Mouse (Mus musculus): ENCODE measurements around the gene Ftl1.
"Not testable (repeated sequence)": the region's sequence is repeated elsewhere in the genome, so short reads cannot be mapped to it uniquely, and the experiment has no call there.

Ftl1 gene

GRCm38 (mm10) chr7:45478774-45479173, 19.1 kb upstream of the Ftl1 start:
- ATAC-seq (ENCODE audit: insufficient number of reproducible peaks, low FRiP score, low TSS enrichment): no peak

GRCm38 (mm10) chr7:45477003-45477402, 17.3 kb upstream of the Ftl1 start:
- no peak; the same call in 1 of the 2 replicates for ATAC-seq (ENCODE audit: insufficient number of reproducible peaks, low FRiP score, low TSS enrichment)

GRCm38 (mm10) chr7:45476453-45476852, 16.8 kb upstream of the Ftl1 start:
- ATAC-seq (ENCODE audit: insufficient number of reproducible peaks, low FRiP score, low TSS enrichment): no peak

- peak; percentile 56; the same call in 1 of the 2 replicates for ATAC-seq (ENCODE audit: insufficient number of reproducible peaks, low FRiP score, low TSS enrichment)
Observed at GRCm38 (mm10) chr7:45475291-45475969, 15.7 kb upstream of the Ftl1 start.

GRCm38 (mm10) chr7:45470869-45471268, 11.2 kb upstream of the Ftl1 start:
- ATAC-seq (ENCODE audit: insufficient number of reproducible peaks, low FRiP score, low TSS enrichment): no peak

GRCm38 (mm10) chr7:45467090-45467670, 7.5 kb upstream of the Ftl1 start:
- 0 out of 2 replicates have a peak, but pooled peaks have one; percentile 45 for ATAC-seq (ENCODE audit: insufficient number of reproducible peaks, low FRiP score, low TSS enrichment)

GRCm38 (mm10) chr7:45466283-45467089, 6.8 kb upstream of the Ftl1 start, which contains the start of gene Bax:
Bax (minus strand) TSS chr7:45466898.
- ATAC-seq (ENCODE audit: insufficient number of reproducible peaks, low FRiP score, low TSS enrichment): peak; percentile 59; the same call in 1 of the 2 replicates

- ATAC-seq (ENCODE audit: insufficient number of reproducible peaks, low FRiP score, low TSS enrichment): no peak
Observed at GRCm38 (mm10) chr7:45465549-45465948, 5.9 kb upstream of the Ftl1 start.

GRCm38 (mm10) chr7:45465112-45465511, 5.4 kb upstream of the Ftl1 start:
- no peak for ATAC-seq (ENCODE audit: insufficient number of reproducible peaks, low FRiP score, low TSS enrichment)

- no peak for ATAC-seq (ENCODE audit: insufficient number of reproducible peaks, low FRiP score, low TSS enrichment)
Observed at GRCm38 (mm10) chr7:45463987-45464778, 4.5 kb upstream of the Ftl1 start.

- ATAC-seq (ENCODE audit: insufficient number of reproducible peaks, low FRiP score, low TSS enrichment): not testable (repeated sequence)
Observed at GRCm38 (mm10) chr7:45462868-45463267, 3.2 kb upstream of the Ftl1 start.

- no peak for ATAC-seq (ENCODE audit: insufficient number of reproducible peaks, low FRiP score, low TSS enrichment)
Observed at GRCm38 (mm10) chr7:45462325-45462724, 2.6 kb upstream of the Ftl1 start.

- no peak for ATAC-seq (ENCODE audit: insufficient number of reproducible peaks, low FRiP score, low TSS enrichment)
Observed at GRCm38 (mm10) chr7:45461781-45462180, 2.1 kb upstream of the Ftl1 start.

GRCm38 (mm10) chr7:45461326-45461725, 1.6 kb upstream of the Ftl1 start:
- no peak for ATAC-seq (ENCODE audit: insufficient number of reproducible peaks, low FRiP score, low TSS enrichment)

- no peak for ATAC-seq (ENCODE audit: insufficient number of reproducible peaks, low FRiP score, low TSS enrichment)
Observed at GRCm38 (mm10) chr7:45460860-45461314, 1.2 kb upstream of the Ftl1 start.

- ATAC-seq (ENCODE audit: insufficient number of reproducible peaks, low FRiP score, low TSS enrichment): no peak
Observed at GRCm38 (mm10) chr7:45460377-45460776, 693 bp upstream of the Ftl1 start.

- ATAC-seq (ENCODE audit: insufficient number of reproducible peaks, low FRiP score, low TSS enrichment): peak; percentile 59; the same call in 1 of the 2 replicates
Observed at GRCm38 (mm10) chr7:45458748-45459563, 728 bp downstream of the Ftl1 start.

GRCm38 (mm10) chr7:45457204-45458060, 2.3 kb downstream of the Ftl1 start:
- ATAC-seq (ENCODE audit: insufficient number of reproducible peaks, low FRiP score, low TSS enrichment): no peak

Data from cerebellum, adult (tissue).